Mouse (Mus musculus) myocyte (in vitro differentiated cells): ENCODE measurements around the gene 0610040J01Rik. TPM values are rescaled to one million over a fixed set of nuclear protein-coding genes. Genes with fewer than 3 reads are reported as not detected.

Experiments
- H3K27me3 ChIP-seq: one replicate; pipeline ENCODE4 v1.6.1; 2011; ENCODE audit not compliant: control insufficient read depth, insufficient read depth, insufficient read length
- H3K36me3 ChIP-seq: one replicate; pipeline ENCODE4 v1.6.1; 2011; ENCODE audit not compliant: control insufficient read depth, insufficient read depth
- H3K4me2 ChIP-seq: one replicate; pipeline ENCODE4 v1.6.1; 2011; ENCODE audit warnings: low read depth, control low read depth
- H3K4me3 ChIP-seq: one replicate; pipeline ENCODE4 v1.5.1; 2011; ENCODE audit warnings: mild to moderate bottlenecking, control low read depth, moderate library complexity
- H3K79me2 ChIP-seq: one replicate; pipeline ENCODE4 v1.6.1; 2011; ENCODE audit not compliant: control insufficient read depth, insufficient read depth
- H3ac ChIP-seq: one replicate; pipeline ENCODE4 v1.6.1; 2011; ENCODE audit not compliant: control insufficient read depth, insufficient read length
- CEBPB ChIP-seq: IDR thresholded peaks from 2 replicates; pipeline ENCODE4 v1.6.1; 2011; ENCODE audit warnings: mild to moderate bottlenecking, moderate library complexity; ENCODE audit not compliant: poor library complexity, insufficient read depth, severe bottlenecking
- E2F4 ChIP-seq: IDR thresholded peaks from one replicate; pipeline ENCODE4 v1.6.1; 2011; ENCODE audit warnings: mild to moderate bottlenecking, control low read depth, moderate library complexity; ENCODE audit not compliant: insufficient read depth
- MAX ChIP-seq: IDR thresholded peaks from one replicate; pipeline ENCODE4 v1.6.1; 2011; ENCODE audit warnings: low read depth, mild to moderate bottlenecking, control low read depth
- MYOD1 ChIP-seq, 3 experiments: IDR thresholded peaks; one replicate each; pipeline ENCODE4 v1.6.1; 2011; ENCODE audit warnings: control low read depth in 2 of 3, low read depth in 2 of 3, mild to moderate bottlenecking in 2 of 3, moderate library complexity in 1 of 3; ENCODE audit not compliant: insufficient read length in 2 of 3, control insufficient read depth in 1 of 3
- MYOG ChIP-seq, 3 experiments: IDR thresholded peaks; one replicate each; pipeline ENCODE4 v1.6.1; 2011; ENCODE audit warnings: control low read depth in 2 of 3, low read depth in 2 of 3, mild to moderate bottlenecking in 2 of 3; ENCODE audit not compliant: insufficient read length in 2 of 3, control insufficient read depth in 1 of 3, insufficient read depth in 1 of 3
- POLR2A ChIP-seq: IDR thresholded peaks from one replicate; pipeline ENCODE4 v1.6.1; 2011; ENCODE audit warnings: low read depth, mild to moderate bottlenecking, control low read depth, moderate library complexity; ENCODE audit not compliant: insufficient read length
- POLR2AphosphoS2 ChIP-seq: IDR thresholded peaks from one replicate; pipeline ENCODE4 v1.6.1; 2011; ENCODE audit warnings: low read depth, control low read depth; ENCODE audit not compliant: insufficient read length
- REST ChIP-seq: IDR thresholded peaks from one replicate; pipeline ENCODE4 v1.6.1; 2011; ENCODE audit warnings: mild to moderate bottlenecking, control low read depth, moderate library complexity; ENCODE audit not compliant: insufficient read depth, insufficient read length
- SRF ChIP-seq: IDR thresholded peaks from one replicate; pipeline ENCODE4 v1.6.1; 2011; ENCODE audit warnings: low read depth; ENCODE audit not compliant: control insufficient read depth, insufficient read length
- TCF12 ChIP-seq: IDR thresholded peaks from one replicate; pipeline ENCODE4 v1.6.1; 2011; ENCODE audit warnings: mild to moderate bottlenecking, control low read depth; ENCODE audit not compliant: poor library complexity, insufficient read depth, severe bottlenecking
- TCF3 ChIP-seq: IDR thresholded peaks from one replicate; pipeline ENCODE4 v1.6.1; 2011; ENCODE audit warnings: low read depth, control low read depth; ENCODE audit not compliant: insufficient read length
- USF1 ChIP-seq: IDR thresholded peaks from one replicate; pipeline ENCODE4 v1.6.1; 2011; ENCODE audit warnings: low read depth, mild to moderate bottlenecking, control low read depth, moderate library complexity
- polyA plus RNA-seq: library from polyadenylated mRNA; unstranded; fragments of >200 nt; fragmentation: generic; extraction: Trizol; gene quantifications from one replicate; pipeline ENCODE4 v1.2.1, GENCODE M21; 2012; ENCODE audit warnings: missing spikeins

Gene 0610040J01Rik
- polyA plus RNA-seq, 1 experiment, result not detected

GRCm38 (mm10) chr5:63943291-63943690 lies 131.1 kb downstream of the 0610040J01Rik start:
- Histone ChIP-seq H3ac (no peak overlapping the region), H3K4me3 (no peak overlapping the region)

GRCm38 (mm10) chr5:63947526-63947925 lies 135.4 kb downstream of the 0610040J01Rik start:
- no peak overlapping the region for H3K4me3 ChIP-seq
- peaks cover 57% of the 10 kb centered on the region for H3K79me2 ChIP-seq
- no peak for TF ChIP-seq CEBPB
- no peak for TF ChIP-seq REST
- no peak for TF ChIP-seq POLR2A
- TF ChIP-seq MYOD1 (IDR thresholded peaks at IDR 0.05; ENCODE audit: control insufficient read depth in 1 of 3, insufficient read length in 2 of 3, low read depth in 2 of 3), result no peak
- no peak for TF ChIP-seq TCF12
- TF ChIP-seq USF1, result no peak
- TF ChIP-seq TCF3, result no peak
- H3K36me3 ChIP-seq, result no peaks in the 10 kb centered on the region
- no peak overlapping the region for H3K4me2 ChIP-seq
- H3K27me3 ChIP-seq, result no peaks in the 10 kb centered on the region
- H3ac ChIP-seq, result no peak overlapping the region

More at GRCm38 (mm10) chr5:63943291-63943690, 131.1 kb downstream of the 0610040J01Rik start:
- Histone ChIP-seq H3K36me3 (no peaks in the 10 kb centered on the region), H3K27me3 (no peaks in the 10 kb centered on the region), H3K4me2 (no peak overlapping the region), H3K79me2 (peaks cover 38% of the 10 kb centered on the region)
- TF ChIP-seq POLR2AphosphoS2 (no peak), USF1 (no peak), MYOD1 (IDR thresholded peaks at IDR 0.05; ENCODE audit: control insufficient read depth in 1 of 3, insufficient read length in 2 of 3, low read depth in 2 of 3) (no peak), REST (no peak), MYOG (IDR thresholded peaks at IDR 0.05; ENCODE audit: control insufficient read depth in 1 of 3, insufficient read depth in 1 of 3, insufficient read length in 2 of 3, low read depth in 2 of 3) (no peak), TCF3 (no peak), CEBPB (no peak), POLR2A (no peak), SRF (no peak), MAX (no peak), TCF12 (no peak), E2F4 (no peak)

- TF ChIP-seq REST, result no peak
- TF ChIP-seq MYOD1 (IDR thresholded peaks at IDR 0.05; ENCODE audit: control insufficient read depth in 1 of 3, insufficient read length in 2 of 3, low read depth in 2 of 3), result peak in 2 of 3 experiments; percentile 44 to 78
- peak; percentile 45 for TF ChIP-seq TCF12
- TF ChIP-seq POLR2A, result no peak
- no peak for TF ChIP-seq MAX
- no peak for TF ChIP-seq TCF3
- TF ChIP-seq SRF, result no peak
- no peak for TF ChIP-seq POLR2AphosphoS2
- peak in 2 of 3 experiments; percentile 4 to 52 for TF ChIP-seq MYOG (IDR thresholded peaks at IDR 0.05; ENCODE audit: control insufficient read depth in 1 of 3, insufficient read depth in 1 of 3, insufficient read length in 2 of 3, low read depth in 2 of 3)
- no peak for TF ChIP-seq CEBPB
- H3K79me2 ChIP-seq, result peaks cover 74% of the 10 kb centered on the region
- no peak overlapping the region for H3ac ChIP-seq
- no peaks in the 10 kb centered on the region for H3K27me3 ChIP-seq
- H3K4me2 ChIP-seq, result peak overlapping the region; percentile 30
- H3K36me3 ChIP-seq, result no peaks in the 10 kb centered on the region
- no peak overlapping the region for H3K4me3 ChIP-seq
Observed at GRCm38 (mm10) chr5:63949195-63949594, 137.0 kb downstream of the 0610040J01Rik start.

Other genes starting within 250 kb of the 0610040J01Rik start
- 0.01 TPM for gene Nwd2, start 163.3 kb upstream of the 0610040J01Rik start, polyA plus RNA-seq
- gene Rell1, start 156.5 kb downstream of the 0610040J01Rik start, polyA plus RNA-seq, result 25.9 TPM